Mouse (Mus musculus) thymus, postnatal 25 days (tissue): ENCODE results near the gene Lhx2.

ENCODE experiments used
- DNase-seq: peaks from one replicate; pipeline ENCODE4 v3.0.0; 2022

Lhx2 gene

GRCm38 (mm10) chr2:38347811-38348551 is 8.9 kb downstream of the Lhx2 start:
- no peak for DNase-seq

- DNase-seq: no peak
These were observed 9.8 kb downstream of the Lhx2 start for GRCm38 (mm10) chr2:38348660-38349420.

- DNase-seq: no peak
These were observed 10.6 kb downstream of the Lhx2 start for GRCm38 (mm10) chr2:38349447-38350350.

GRCm38 (mm10) chr2:38350386-38350785 is 11.3 kb downstream of the Lhx2 start:
- no peak for DNase-seq

GRCm38 (mm10) chr2:38350796-38351195 is 11.7 kb downstream of the Lhx2 start:
- DNase-seq: peak; percentile 80

GRCm38 (mm10) chr2:38351641-38352320 is 12.7 kb downstream of the Lhx2 start:
- DNase-seq: no peak

- DNase-seq: no peak
These were observed 13.4 kb downstream of the Lhx2 start for GRCm38 (mm10) chr2:38352321-38353007.

GRCm38 (mm10) chr2:38353008-38353379 is 13.9 kb downstream of the Lhx2 start:
- DNase-seq: no peak

GRCm38 (mm10) chr2:38353664-38354063 is 14.6 kb downstream of the Lhx2 start:
- DNase-seq: no peak

- no peak for DNase-seq
These were observed 15.2 kb downstream of the Lhx2 start for GRCm38 (mm10) chr2:38354179-38354716.

GRCm38 (mm10) chr2:38354717-38355510 is 15.8 kb downstream of the Lhx2 start:
- DNase-seq: no peak

- DNase-seq: no peak
These were observed 16.8 kb downstream of the Lhx2 start for GRCm38 (mm10) chr2:38355731-38356427.

GRCm38 (mm10) chr2:38356428-38357260 is 17.6 kb downstream of the Lhx2 start:
- no peak for DNase-seq

GRCm38 (mm10) chr2:38357294-38358246 is 18.5 kb downstream of the Lhx2 start:
- DNase-seq: no peak

- DNase-seq: no peak
These were observed 19.5 kb downstream of the Lhx2 start for GRCm38 (mm10) chr2:38358611-38359010.

- DNase-seq: no peak
These were observed 20.1 kb downstream of the Lhx2 start for GRCm38 (mm10) chr2:38359186-38359585.

- DNase-seq: no peak
These were observed 20.7 kb downstream of the Lhx2 start for GRCm38 (mm10) chr2:38359811-38360210.

- DNase-seq: no peak
These were observed 27.1 kb downstream of the Lhx2 start for GRCm38 (mm10) chr2:38366222-38366621.
